Mouse (Mus musculus): ENCODE data around the gene Rnf150.

- TF ChIP-seq EP300 (IDR thresholded peaks at IDR 0.05; ENCODE audit: insufficient read depth, low read depth, low read length) (no peak), CTCF (IDR thresholded peaks at IDR 0.05; ENCODE audit: low read depth, low read length) (no peak)
Observed at GRCm38 (mm10) chr8:83076621-83077020, 213.5 kb downstream of the Rnf150 start.

All from ES-Bruce4 (cell line).